Mouse (Mus musculus): ENCODE results near the gene Crebl2.
A peak's percentile ranks its signal among the peaks of the same experiment; 100 is the strongest.

The Crebl2 gene

GRCm38 (mm10) chr6:134820411-134820810 is 9.5 kb upstream of the Crebl2 start:
- DNase-seq (ENCODE audit: low spot score in 2 of 2), result no peak

GRCm38 (mm10) chr6:134822844-134823243 is 7.1 kb upstream of the Crebl2 start:
- peak in 1 of 2 experiments; percentile 58 for DNase-seq (ENCODE audit: low spot score in 2 of 2)

GRCm38 (mm10) chr6:134830776-134831175 is 822 bp downstream of the Crebl2 start:
- no peak for DNase-seq (ENCODE audit: low spot score in 2 of 2)

GRCm38 (mm10) chr6:134834585-134835251 is 4.8 kb downstream of the Crebl2 start:
- no peak for DNase-seq (ENCODE audit: low spot score in 2 of 2)

GRCm38 (mm10) chr6:134838111-134838510 is 8.2 kb downstream of the Crebl2 start:
- no peak for DNase-seq (ENCODE audit: low spot score in 2 of 2)

- no peak for DNase-seq (ENCODE audit: low spot score in 2 of 2)
These were observed 10.4 kb downstream of the Crebl2 start for GRCm38 (mm10) chr6:134840346-134840745.

GRCm38 (mm10) chr6:134845726-134846125 is 15.8 kb downstream of the Crebl2 start:
- no peak for DNase-seq (ENCODE audit: low spot score in 2 of 2)

GRCm38 (mm10) chr6:134846308-134846707 is 16.4 kb downstream of the Crebl2 start:
- DNase-seq (ENCODE audit: low spot score in 2 of 2), result no peak

GRCm38 (mm10) chr6:134847550-134847949 is 17.6 kb downstream of the Crebl2 start:
- DNase-seq (ENCODE audit: low spot score in 2 of 2), result no peak

GRCm38 (mm10) chr6:134848197-134848890 is 18.4 kb downstream of the Crebl2 start:
- DNase-seq (ENCODE audit: low spot score in 2 of 2), result peak in 1 of 2 experiments; percentile 63

GRCm38 (mm10) chr6:134849461-134849860 is 19.5 kb downstream of the Crebl2 start:
- DNase-seq (ENCODE audit: low spot score in 2 of 2), result no peak

- no peak for DNase-seq (ENCODE audit: low spot score in 2 of 2)
These were observed 20.0 kb downstream of the Crebl2 start for GRCm38 (mm10) chr6:134849985-134850384.

- no peak for DNase-seq (ENCODE audit: low spot score in 2 of 2)
These were observed 24.8 kb downstream of the Crebl2 start for GRCm38 (mm10) chr6:134854782-134855181.

- no peak for DNase-seq (ENCODE audit: low spot score in 2 of 2)
These were observed 26.0 kb downstream of the Crebl2 start for GRCm38 (mm10) chr6:134855926-134856325.

- DNase-seq (ENCODE audit: low spot score in 2 of 2), result no peak
These were observed 29.1 kb downstream of the Crebl2 start for GRCm38 (mm10) chr6:134859021-134859420.

- DNase-seq (ENCODE audit: low spot score in 2 of 2), result no peak
These were observed 30.3 kb downstream of the Crebl2 start for GRCm38 (mm10) chr6:134860275-134860674.

GRCm38 (mm10) chr6:134861386-134861785 is 31.4 kb downstream of the Crebl2 start:
- DNase-seq (ENCODE audit: low spot score in 2 of 2), result no peak

- DNase-seq (ENCODE audit: low spot score in 2 of 2), result no peak
These were observed 32.7 kb downstream of the Crebl2 start for GRCm38 (mm10) chr6:134862671-134863104.

GRCm38 (mm10) chr6:134863146-134863545 is 33.2 kb downstream of the Crebl2 start:
- DNase-seq (ENCODE audit: low spot score in 2 of 2), result peak; percentile 90 to 95

GRCm38 (mm10) chr6:134866113-134866512 is 36.2 kb downstream of the Crebl2 start:
- DNase-seq (ENCODE audit: low spot score in 2 of 2), result no peak

GRCm38 (mm10) chr6:134867325-134867724 is 37.4 kb downstream of the Crebl2 start:
- DNase-seq (ENCODE audit: low spot score in 2 of 2), result no peak

GRCm38 (mm10) chr6:134870209-134870742 is 40.3 kb downstream of the Crebl2 start:
- DNase-seq (ENCODE audit: low spot score in 2 of 2), result peak in 1 of 2 experiments; percentile 27

GRCm38 (mm10) chr6:134870887-134871286 is 40.9 kb downstream of the Crebl2 start:
- DNase-seq (ENCODE audit: low spot score in 2 of 2), result no peak

Data from spleen, postnatal 10 days (tissue).